Mouse (Mus musculus): ENCODE results near the gene Gm27179. TPM values are rescaled to one million over a fixed set of nuclear protein-coding genes. Genes with fewer than 3 reads are reported as not detected.
"Not testable (repeated sequence)": the region's sequence is repeated elsewhere in the genome, so short reads cannot be mapped to it uniquely, and the experiment has no call there.

The Gm27179 gene
- total RNA-seq, 2 experiments from 2014 or later, result 0.26 TPM; not detected in 1

GRCm38 (mm10) chr14:69473941-69474646, 38.3 kb downstream of the Gm27179 start:
- not testable (repeated sequence) for ATAC-seq (replicated peaks; ENCODE audit: poor library complexity, severe bottlenecking)

GRCm38 (mm10) chr14:69473322-69473721, 39.0 kb downstream of the Gm27179 start:
- ATAC-seq (replicated peaks; ENCODE audit: poor library complexity, severe bottlenecking), result not testable (repeated sequence)

GRCm38 (mm10) chr14:69470122-69470708, 42.1 kb downstream of the Gm27179 start:
- ATAC-seq (replicated peaks; ENCODE audit: poor library complexity, severe bottlenecking), result peak; percentile 82

GRCm38 (mm10) chr14:69467612-69468366, 44.6 kb downstream of the Gm27179 start:
- not testable (repeated sequence) for ATAC-seq (replicated peaks; ENCODE audit: poor library complexity, severe bottlenecking)

GRCm38 (mm10) chr14:69464465-69464864, 47.9 kb downstream of the Gm27179 start:
- not testable (repeated sequence) for ATAC-seq (replicated peaks; ENCODE audit: poor library complexity, severe bottlenecking)

Other genes starting within 250 kb of the Gm27179 start
- gene Synb, start 218.2 kb downstream of the Gm27179 start, total RNA-seq (2014; fragmentation: Nextera tagmentation), result not detected in 2 replicates
- not detected in 2 replicates for gene Synb, start 218.2 kb downstream of the Gm27179 start, total RNA-seq (2017)
- 5.6 and 10.2 TPM in 2 replicates for gene Gm16867, start 9.2 kb downstream of the Gm27179 start, total RNA-seq (2014; fragmentation: Nextera tagmentation)
- 5.9 and 7.8 TPM in 2 replicates for gene Gm16867, start 9.2 kb downstream of the Gm27179 start, total RNA-seq (2017)
- gene Entpd4b, start 42.9 kb upstream of the Gm27179 start, total RNA-seq (2014; fragmentation: Nextera tagmentation), result 9.1 and 13.7 TPM in 2 replicates
- 7.5 and 10.0 TPM in 2 replicates for gene Entpd4b, start 42.9 kb upstream of the Gm27179 start, total RNA-seq (2017)